Mouse (Mus musculus): ENCODE measurements around the gene Rhbdl3.
"Not testable (repeated sequence)": the region's sequence is repeated elsewhere in the genome, so short reads cannot be mapped to it uniquely, and the experiment has no call there.

The Rhbdl3 gene

GRCm38 (mm10) chr11:80312565-80312964 is 11.9 kb downstream of the Rhbdl3 start:
- peak; percentile 53 for DNase-seq (ENCODE audit: low spot score)

- no peak for DNase-seq (ENCODE audit: low spot score)
These were observed 12.8 kb downstream of the Rhbdl3 start for GRCm38 (mm10) chr11:80313462-80313861.

DNA sequence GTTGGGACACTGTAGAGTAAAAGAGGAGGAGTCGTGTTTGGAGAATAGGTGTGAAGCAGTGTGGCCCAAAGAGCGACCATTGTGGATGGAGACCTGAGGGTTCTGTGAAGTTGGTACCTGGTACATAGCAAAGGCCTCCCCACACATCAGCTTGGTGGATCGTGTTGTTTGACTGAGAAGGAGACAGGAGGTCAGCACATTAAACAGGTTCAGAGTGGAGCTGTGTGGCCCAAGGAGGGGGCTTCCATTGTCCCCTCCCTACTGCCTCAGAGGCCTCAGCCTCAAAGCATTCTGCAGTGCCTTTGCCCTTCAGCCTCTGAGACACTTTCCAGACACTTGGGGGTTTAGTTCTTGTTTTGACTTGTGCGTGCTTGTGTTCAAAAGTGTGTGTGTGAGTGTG is 13.2 kb downstream of the Rhbdl3 start:
- DNase-seq (ENCODE audit: low spot score) = no peak

GRCm38 (mm10) chr11:80315743-80316639 is 15.3 kb downstream of the Rhbdl3 start:
- no peak for DNase-seq (ENCODE audit: low spot score)

GRCm38 (mm10) chr11:80323255-80323654 is 22.5 kb downstream of the Rhbdl3 start:
- no peak for DNase-seq (ENCODE audit: low spot score)

DNA sequence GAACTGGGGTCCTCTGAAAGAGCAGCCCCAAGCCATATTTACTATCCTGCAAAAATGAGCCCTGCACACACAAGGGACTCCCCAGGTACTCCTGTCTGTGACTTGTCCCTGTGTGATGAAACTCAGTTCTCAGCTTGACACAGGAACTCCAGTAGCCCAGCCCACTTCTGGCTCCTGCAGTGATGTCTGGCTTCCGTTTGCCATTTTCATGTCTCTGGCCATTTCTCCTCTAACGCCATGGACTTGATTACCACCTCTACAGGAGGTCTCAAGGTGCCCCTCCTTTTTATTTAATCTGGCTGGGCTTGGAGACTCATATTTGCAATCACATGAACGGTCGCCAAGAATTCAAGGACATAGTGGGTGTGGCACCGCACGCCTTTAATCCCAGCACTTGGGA is 23.9 kb downstream of the Rhbdl3 start:
- no peak for DNase-seq (ENCODE audit: low spot score)

- peak; percentile 51 for DNase-seq (ENCODE audit: low spot score)
These were observed 32.1 kb downstream of the Rhbdl3 start for GRCm38 (mm10) chr11:80332709-80333400.

- DNase-seq (ENCODE audit: low spot score) = no peak
These were observed 35.1 kb downstream of the Rhbdl3 start for GRCm38 (mm10) chr11:80335609-80336350.

GRCm38 (mm10) chr11:80336351-80336730 is 35.6 kb downstream of the Rhbdl3 start:
- DNase-seq (ENCODE audit: low spot score) = no peak

DNA sequence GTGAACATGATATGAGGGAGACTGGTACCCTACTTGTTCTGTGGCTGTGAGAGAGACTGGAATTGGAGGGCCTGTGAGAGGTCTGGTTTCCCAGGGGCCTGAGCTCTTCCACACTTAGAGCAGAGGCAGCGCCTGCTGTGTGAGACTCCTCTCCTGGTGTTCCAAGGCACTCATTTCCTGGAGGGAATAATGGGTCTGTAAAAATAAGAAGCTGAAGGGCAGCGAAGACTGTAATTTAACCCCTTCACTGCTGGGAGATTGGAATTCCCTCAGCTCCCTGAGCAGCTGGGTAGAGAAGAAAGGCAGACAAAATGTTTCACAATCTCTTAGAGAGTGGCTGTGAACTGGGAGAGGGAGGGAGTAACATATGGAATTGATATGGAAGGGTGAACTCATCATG is 41.8 kb downstream of the Rhbdl3 start:
- no peak for DNase-seq (ENCODE audit: low spot score)

GRCm38 (mm10) chr11:80351832-80352430 is 51.2 kb downstream of the Rhbdl3 start:
- DNase-seq (ENCODE audit: low spot score) = peak; percentile 95

DNA sequence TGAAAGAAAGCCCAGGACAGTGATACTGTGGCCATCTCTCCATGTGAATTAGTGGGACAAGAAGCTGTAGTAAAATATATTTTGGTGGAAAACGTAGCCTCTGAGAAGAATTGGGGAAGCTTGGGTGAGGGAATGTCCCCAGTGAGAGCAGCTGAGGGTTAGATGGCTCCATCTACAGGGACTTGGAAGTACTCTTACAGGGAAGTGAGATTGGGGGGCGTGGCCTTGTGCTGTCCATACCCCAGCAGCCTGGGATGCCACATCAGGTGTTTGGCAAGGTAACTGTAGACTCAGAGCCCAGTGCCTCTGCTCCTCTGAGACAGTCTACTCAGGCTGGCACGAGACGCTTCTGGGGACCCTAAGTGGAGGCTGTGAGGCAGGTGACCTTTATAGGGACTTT is 54.1 kb downstream of the Rhbdl3 start:
- DNase-seq (ENCODE audit: low spot score) = peak; percentile 51

GRCm38 (mm10) chr11:80368949-80369348 is 68.2 kb downstream of the Rhbdl3 start:
- DNase-seq (ENCODE audit: low spot score) = no peak

DNA sequence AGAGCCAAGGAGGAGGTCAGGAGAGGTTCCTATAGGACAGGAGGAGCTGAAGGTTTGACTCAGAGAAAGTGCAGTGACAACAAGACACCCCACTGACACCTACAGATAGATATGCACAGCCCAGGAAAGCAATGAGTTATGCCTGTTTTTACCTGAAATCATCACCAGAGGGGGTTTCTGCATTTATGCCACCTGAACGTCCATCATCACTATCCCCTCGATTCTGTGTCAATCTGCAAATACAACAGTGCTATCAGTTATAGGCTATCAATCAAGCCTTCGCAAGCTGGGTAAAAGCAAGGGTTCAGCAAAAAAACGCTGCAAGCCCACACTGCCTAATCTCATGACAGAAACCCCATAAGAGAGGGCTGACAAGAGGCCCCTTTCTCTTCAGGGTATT is 75.9 kb downstream of the Rhbdl3 start:
- no peak for DNase-seq (ENCODE audit: low spot score)

- peak; percentile 89 for DNase-seq (ENCODE audit: low spot score)
These were observed 77.2 kb downstream of the Rhbdl3 start, which contains the start of gene 5730455P16Rik for GRCm38 (mm10) chr11:80377712-80378451. TSS of gene 5730455P16Rik (minus strand) at chr11:80378034.

DNA sequence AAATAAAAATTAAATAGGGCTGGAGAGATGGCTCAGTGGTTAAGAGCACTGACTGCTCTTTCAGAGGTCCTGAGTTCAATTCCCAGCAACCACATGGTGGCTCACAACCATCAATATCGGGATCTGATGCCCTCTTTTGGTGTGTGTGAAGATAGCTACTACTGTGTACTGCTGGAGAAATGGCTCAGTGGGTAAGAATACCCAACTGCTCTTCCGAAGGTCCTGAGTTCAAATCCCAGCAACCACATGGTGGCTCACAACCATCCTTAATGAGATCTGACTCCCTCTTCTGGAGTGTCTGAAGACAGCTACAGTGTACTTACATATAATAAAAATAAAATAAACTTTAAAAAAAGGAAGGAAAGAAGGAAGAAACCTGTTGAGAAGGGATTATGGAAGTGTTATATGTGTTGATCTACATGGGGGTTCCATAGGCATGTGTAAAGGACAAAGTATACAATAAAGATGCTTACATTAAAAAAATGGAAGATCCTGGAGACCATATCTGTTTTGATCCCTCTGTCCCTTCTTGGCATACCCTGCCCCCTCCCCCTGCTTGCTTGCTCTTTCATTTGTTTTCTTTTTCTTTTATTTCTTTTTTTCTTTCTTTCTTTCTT is 77.8 kb downstream of the Rhbdl3 start:
- DNase-seq (ENCODE audit: low spot score) = not testable (repeated sequence)

DNA sequence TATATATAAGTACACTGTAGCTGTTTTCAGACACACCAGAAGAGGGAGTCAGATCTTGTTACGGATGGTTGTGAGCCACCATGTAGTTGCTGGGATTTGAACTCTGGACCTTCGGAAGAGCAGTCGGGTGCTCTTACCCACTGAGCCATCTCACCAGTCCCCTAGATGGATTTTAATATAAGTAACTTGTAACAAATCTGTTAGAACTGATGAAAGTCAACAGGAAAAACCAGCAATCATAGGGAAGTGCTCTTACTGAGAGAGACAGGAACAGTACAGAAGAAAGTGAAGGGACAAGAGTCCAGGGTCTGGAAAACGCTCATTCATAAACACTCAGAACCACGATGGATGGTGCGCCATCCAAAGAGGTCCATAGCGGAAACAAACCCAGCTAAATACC is 78.5 kb downstream of the Rhbdl3 start:
- not testable (repeated sequence) for DNase-seq (ENCODE audit: low spot score)

GRCm38 (mm10) chr11:80382626-80383018 is 81.9 kb downstream of the Rhbdl3 start:
- DNase-seq (ENCODE audit: low spot score) = no peak

- peak; percentile 99 for DNase-seq (ENCODE audit: low spot score)
These were observed 82.4 kb downstream of the Rhbdl3 start, which contains the start of gene Zfp207 for GRCm38 (mm10) chr11:80383019-80383625. TSS of gene Zfp207 (plus strand) at chr11:80383279.

- no peak for DNase-seq (ENCODE audit: low spot score)
These were observed 82.9 kb downstream of the Rhbdl3 start for GRCm38 (mm10) chr11:80383626-80384046.
